Mouse (Mus musculus): ENCODE measurements around the gene Sos1. TPM values are rescaled to one million over a fixed set of nuclear protein-coding genes. Genes with fewer than 3 reads are reported as not detected.
"Not testable (repeated sequence)": the region's sequence is repeated elsewhere in the genome, so short reads cannot be mapped to it uniquely, and the experiment has no call there.

Sos1 gene
- total RNA-seq, 2 experiments from 2014 or later = 14.1 to 18.2 TPM

- DNase-seq = no peak
- intact Hi-C loops (cut with DNase I) = no loop called here
- Histone ChIP-seq H3K27ac (no peak overlapping the region), H3K4me3 (no peak overlapping the region)
- no peak for TF ChIP-seq CTCF (IDR thresholded peaks at IDR 0.05)
Measured at GRCm38 (mm10) chr17:80488918-80489317, 8.7 kb upstream of the Sos1 start.

- DNase-seq = no peak
- intact Hi-C loops (cut with DNase I) = no loop called here
- Histone ChIP-seq H3K4me3 (no peak overlapping the region), H3K27ac (no peak overlapping the region)
- no peak for TF ChIP-seq CTCF (IDR thresholded peaks at IDR 0.05)
Measured at GRCm38 (mm10) chr17:80485160-80485559, 4.9 kb upstream of the Sos1 start.

- intact Hi-C loops (cut with DNase I) = loop anchor here (5.0 kb wide), 1 partner anchor 274 kb away; the partner anchor contains the start of genes Srsf7 and Ttc39d
- no peak for TF ChIP-seq CTCF (IDR thresholded peaks at IDR 0.05)
- Histone ChIP-seq H3K4me3 (peak overlapping the region; percentile 97), H3K27ac (peak overlapping the region; percentile 95)
- no peak for DNase-seq
Measured at GRCm38 (mm10) chr17:80480855-80481224, 587 bp upstream of the Sos1 start.

GRCm38 (mm10) chr17:80479295-80480030 is 790 bp downstream of the Sos1 start:
- intact Hi-C loops (cut with DNase I) = loop anchor here (5.0 kb wide), 1 partner anchor 272 kb away; the partner anchor contains the start of genes Srsf7 and Ttc39d
- H3K4me3 ChIP-seq = peak overlapping the region; percentile 97
- peak overlapping the region; percentile 95 for H3K27ac ChIP-seq

GRCm38 (mm10) chr17:80477679-80478078 is 2.6 kb downstream of the Sos1 start:
- DNase-seq = no peak
- intact Hi-C loops (cut with DNase I) = no loop called here
- Histone ChIP-seq H3K4me3 (no peak overlapping the region), H3K27ac (no peak overlapping the region)
- TF ChIP-seq CTCF (IDR thresholded peaks at IDR 0.05) = no peak

More at GRCm38 (mm10) chr17:80479295-80480030, 790 bp downstream of the Sos1 start:
- no peak for TF ChIP-seq CTCF (IDR thresholded peaks at IDR 0.05)
- peak; percentile 72 for DNase-seq

- DNase-seq = no peak
- Histone ChIP-seq H3K4me3 (no peak overlapping the region), H3K27ac (no peak overlapping the region)
- intact Hi-C loops (cut with DNase I) = no loop called here
- no peak for TF ChIP-seq CTCF (IDR thresholded peaks at IDR 0.05)
Measured at GRCm38 (mm10) chr17:80476496-80476895, 3.8 kb downstream of the Sos1 start.

GRCm38 (mm10) chr17:80471056-80471802 is 9.0 kb downstream of the Sos1 start:
- peak overlapping the region; percentile 53 for H3K27ac ChIP-seq
- TF ChIP-seq CTCF (IDR thresholded peaks at IDR 0.05) = no peak
- H3K4me3 ChIP-seq = no peak overlapping the region
- intact Hi-C loops (cut with DNase I) = no loop called here
- DNase-seq = no peak

- H3K27ac ChIP-seq; intact Hi-C loops (cut with DNase I); H3K4me3 ChIP-seq: not testable (repeated sequence)
- DNase-seq = peak; percentile 25
Measured at GRCm38 (mm10) chr17:80468417-80468894, 11.8 kb downstream of the Sos1 start.

GRCm38 (mm10) chr17:80460258-80460657 is 20.0 kb downstream of the Sos1 start:
- Histone ChIP-seq H3K27ac (no peak overlapping the region), H3K4me3 (no peak overlapping the region)
- intact Hi-C loops (cut with DNase I) = no loop called here
- no peak for TF ChIP-seq CTCF (IDR thresholded peaks at IDR 0.05)
- no peak for DNase-seq

GRCm38 (mm10) chr17:80455648-80456047 is 24.6 kb downstream of the Sos1 start:
- TF ChIP-seq CTCF (IDR thresholded peaks at IDR 0.05) = peak; percentile 83
- H3K27ac ChIP-seq = no peak overlapping the region
- H3K4me3 ChIP-seq = no peak overlapping the region
- intact Hi-C loops (cut with DNase I) = loop anchor here (1.0 to 2.0 kb wide), 2 partner anchors 97 to 105 kb away; no protein-coding TSS in a partner anchor
- no peak for DNase-seq

- no peak for TF ChIP-seq CTCF (IDR thresholded peaks at IDR 0.05)
- intact Hi-C loops (cut with DNase I) = no loop called here
- Histone ChIP-seq H3K27ac (no peak overlapping the region), H3K4me3 (no peak overlapping the region)
- no peak for DNase-seq
Measured at GRCm38 (mm10) chr17:80450426-80451030, 29.7 kb downstream of the Sos1 start.

GRCm38 (mm10) chr17:80446470-80446869 is 33.8 kb downstream of the Sos1 start:
- no peak overlapping the region for H3K4me3 ChIP-seq
- DNase-seq = no peak
- H3K27ac ChIP-seq = no peak overlapping the region
- no peak for TF ChIP-seq CTCF (IDR thresholded peaks at IDR 0.05)
- intact Hi-C loops (cut with DNase I) = no loop called here

- no peak for DNase-seq
- Histone ChIP-seq H3K4me3 (no peak overlapping the region), H3K27ac (no peak overlapping the region)
- intact Hi-C loops (cut with DNase I) = no loop called here
- TF ChIP-seq CTCF (IDR thresholded peaks at IDR 0.05) = no peak
Measured at GRCm38 (mm10) chr17:80445433-80445832, 34.8 kb downstream of the Sos1 start.

All from gastrocnemius, adult 2 months (tissue).